Mouse (Mus musculus) olfactory bulb, adult 2 months (tissue): ENCODE results near the gene 9030612E09Rik. TPM values are rescaled to one million over a fixed set of nuclear protein-coding genes. Genes with fewer than 3 reads are reported as not detected.
A peak's percentile ranks its signal among the peaks of the same experiment; 100 is the strongest.

Experiments used
- H3K27ac ChIP-seq: fragments of 200-500 bp; 2 replicates; pipeline ENCODE4 v1.5.1; 2012; ENCODE audit warnings: low read depth, low read length; ENCODE audit not compliant: insufficient read depth
- H3K4me1 ChIP-seq: fragments of 200-500 bp; 2 replicates; pipeline ENCODE4 v1.6.1; 2012; ENCODE audit warnings: low read length; ENCODE audit not compliant: control insufficient read depth, insufficient read depth
- H3K4me3 ChIP-seq: fragments of 200-500 bp; 2 replicates; pipeline ENCODE4 v1.5.1; 2012; ENCODE audit warnings: mild to moderate bottlenecking, low read depth, low read length, moderate library complexity; ENCODE audit not compliant: insufficient read depth
- CTCF ChIP-seq: fragments of 200-500 bp; IDR thresholded peaks from 2 replicates; pipeline ENCODE4 v1.5.1; 2012; ENCODE audit warnings: low read depth, mild to moderate bottlenecking, low read length, moderate library complexity; ENCODE audit not compliant: insufficient read depth
- POLR2A ChIP-seq: fragments of 200-500 bp; IDR thresholded peaks from 2 replicates; pipeline ENCODE4 v1.6.1; 2012; ENCODE audit warnings: mild to moderate bottlenecking, low read depth, low read length, moderate library complexity; ENCODE audit not compliant: insufficient read depth
- WGBS: fragments of 180-500 bp; shearing (Covaris S2); methylation state at CpG from one replicate; pipeline ENCODE4 v1.1.7; 2018; 5-methylcytosine and 5-hydroxymethylcytosine counted together
- polyA plus RNA-seq: library from polyadenylated mRNA; stranded (reverse); fragments of >200 nt; gene quantifications from 2 replicates; pipeline ENCODE4 v1.2.4, GENCODE M21; 2012; ENCODE audit warnings: low replicate concordance; ENCODE audit not compliant: missing spikeins, insufficient read depth, insufficient read length

9030612E09Rik gene
- polyA plus RNA-seq, 1 experiment = not detected

DNA sequence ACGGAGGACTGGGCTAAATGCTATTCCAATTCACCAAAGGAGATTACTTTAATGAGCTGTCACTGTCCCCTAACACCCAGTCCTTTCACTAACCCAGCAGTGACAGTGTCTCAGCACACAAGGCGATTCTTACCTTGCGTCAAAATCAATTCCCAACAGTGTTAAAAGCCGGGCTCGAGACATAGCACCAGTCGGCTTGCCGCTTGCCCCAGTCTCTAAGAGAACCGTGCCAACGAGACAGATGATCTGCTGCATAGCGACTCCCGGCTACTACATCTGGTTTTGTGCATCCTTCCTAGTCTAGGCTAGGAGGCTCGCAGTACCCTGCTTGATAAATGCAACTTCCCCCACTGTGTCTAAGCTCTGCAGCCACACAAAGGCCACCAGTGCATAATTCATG is 12.2 kb upstream of the 9030612E09Rik start:
- WGBS = 76% methylated on average over 12 of the region's 12 CpGs
- H3K4me3 ChIP-seq = no peak overlapping the region
- TF ChIP-seq CTCF = no peak
- no peak for TF ChIP-seq POLR2A
- no peak overlapping the region for H3K27ac ChIP-seq
- H3K4me1 ChIP-seq = peaks cover 3% of the 10 kb centered on the region

DNA sequence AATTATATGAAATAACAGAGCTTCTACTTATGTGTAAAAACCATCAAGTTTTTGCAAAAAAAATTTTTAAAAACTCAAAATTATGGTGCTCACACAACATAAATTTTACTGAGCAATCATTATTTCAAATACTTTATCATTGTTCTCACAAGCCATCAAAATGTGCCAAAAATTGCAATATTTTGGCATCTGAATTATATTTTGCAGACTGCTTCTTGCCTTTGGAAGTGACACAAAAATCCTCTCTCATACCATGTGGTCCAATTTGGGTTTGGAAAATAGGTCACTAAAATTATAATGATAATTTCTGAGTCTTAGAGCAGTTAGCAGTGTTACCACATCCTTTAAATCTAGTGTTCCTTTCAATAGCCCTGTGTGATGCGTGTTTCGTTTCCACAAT is 10.1 kb upstream of the 9030612E09Rik start:
- Histone ChIP-seq H3K4me3 (no peak overlapping the region), H3K4me1 (peaks cover 2% of the 10 kb centered on the region; the same call in 1 of the 2 replicates), H3K27ac (no peak overlapping the region)
- no peak for TF ChIP-seq POLR2A
- no peak for TF ChIP-seq CTCF
- 91% methylated on average over 2 of the region's 2 CpGs for WGBS

DNA sequence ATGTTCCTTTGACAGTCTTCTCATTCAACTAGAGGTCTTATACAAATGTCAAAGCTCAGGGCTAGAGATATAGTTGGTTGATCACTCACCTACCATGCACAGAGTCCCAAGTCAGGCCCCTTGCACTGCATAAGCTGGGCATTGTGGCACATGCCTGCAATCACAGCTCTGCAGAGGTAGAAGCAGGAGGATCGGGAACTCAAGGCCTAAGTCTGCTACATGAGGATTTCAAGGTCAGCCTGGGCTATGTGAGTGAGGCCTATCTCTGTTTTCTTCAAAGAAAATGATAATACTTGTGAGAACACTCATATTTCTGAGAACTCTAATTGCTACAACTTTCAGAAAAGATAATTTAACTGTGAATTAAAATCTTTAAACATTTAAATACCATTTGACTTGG is 8.4 kb upstream of the 9030612E09Rik start:
- H3K4me1 ChIP-seq = peaks cover 4% of the 10 kb centered on the region; the same call in 1 of the 2 replicates
- no peak overlapping the region for H3K4me3 ChIP-seq
- no peak overlapping the region for H3K27ac ChIP-seq
- WGBS = 98% methylated on average over 1 of the region's 1 CpGs
- TF ChIP-seq POLR2A = no peak
- TF ChIP-seq CTCF = no peak

DNA sequence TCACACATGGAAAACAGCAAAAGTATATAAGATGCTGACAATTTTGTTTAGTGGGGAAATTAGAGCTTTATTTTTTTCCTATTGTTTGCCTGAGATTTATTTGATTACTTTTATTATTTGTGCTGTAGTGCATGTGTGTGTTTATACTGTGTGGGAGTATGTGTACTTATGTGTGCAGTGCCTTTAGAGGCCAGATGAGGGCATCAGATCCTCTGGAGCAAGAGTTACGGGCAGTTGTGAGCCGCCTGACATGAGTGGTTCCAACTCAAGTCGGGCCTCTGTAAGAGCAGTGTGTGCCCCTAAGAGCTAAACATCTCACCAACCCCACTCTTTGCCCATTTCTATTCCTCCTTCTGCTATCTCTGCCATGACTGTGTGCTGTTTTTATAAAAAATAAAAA is 7.7 kb upstream of the 9030612E09Rik start:
- Histone ChIP-seq H3K27ac (no peak overlapping the region), H3K4me1 (peaks cover 4% of the 10 kb centered on the region; the same call in 1 of the 2 replicates), H3K4me3 (no peak overlapping the region)
- TF ChIP-seq CTCF (no peak), POLR2A (no peak)
- 98% methylated on average over 3 of the region's 3 CpGs for WGBS

DNA sequence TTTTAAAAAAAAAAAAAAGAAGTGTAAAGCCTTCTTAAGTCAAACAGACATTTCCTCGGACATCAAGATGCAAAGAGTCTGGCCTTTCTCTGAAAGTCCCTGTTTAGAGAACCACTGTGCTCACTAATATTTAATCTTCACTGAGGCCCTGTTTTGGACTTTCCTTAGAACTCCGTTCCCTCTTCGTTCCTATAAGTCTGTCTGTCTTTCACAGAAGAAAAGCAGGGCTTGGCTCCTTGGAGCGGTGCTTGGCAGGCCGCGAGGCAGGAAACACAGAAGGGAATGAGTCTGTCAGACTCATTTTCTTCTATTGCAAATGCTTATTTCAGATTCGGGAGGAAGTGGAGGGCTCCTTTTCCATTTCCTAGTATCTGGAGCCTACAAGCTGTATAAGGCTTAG is 5.7 kb upstream of the 9030612E09Rik start:
- Histone ChIP-seq H3K4me3 (no peak overlapping the region), H3K27ac (no peak overlapping the region), H3K4me1 (peaks cover 4% of the 10 kb centered on the region; the same call in 1 of the 2 replicates)
- TF ChIP-seq POLR2A (no peak), CTCF (no peak)
- WGBS = 55% methylated on average over 7 of the region's 7 CpGs

DNA sequence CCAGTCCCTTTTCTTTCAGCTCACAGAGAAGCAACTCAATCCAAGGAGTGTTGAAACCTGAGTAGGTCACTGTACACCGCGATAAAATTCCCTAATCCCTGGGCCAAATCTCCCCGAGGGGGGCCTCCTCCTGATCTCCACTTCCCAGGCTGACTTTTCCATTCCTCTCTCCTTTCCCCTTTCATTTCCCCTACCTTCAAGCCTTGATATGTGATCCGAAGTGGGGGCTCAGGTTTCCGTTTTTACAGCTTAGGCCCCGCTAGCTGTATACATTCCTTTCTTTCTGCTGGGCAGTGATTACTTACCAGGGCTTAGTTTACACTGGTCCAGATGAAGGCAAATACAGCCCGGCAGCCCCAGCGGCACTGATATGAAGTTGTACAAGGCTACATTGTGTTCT is 3.4 kb upstream of the 9030612E09Rik start:
- Histone ChIP-seq H3K27ac (no peak overlapping the region), H3K4me3 (peak overlapping the region; percentile 39), H3K4me1 (peaks cover 8% of the 10 kb centered on the region; the same call in 1 of the 2 replicates)
- 34% methylated on average over 8 of the region's 8 CpGs for WGBS
- TF ChIP-seq POLR2A (no peak), CTCF (no peak)

DNA sequence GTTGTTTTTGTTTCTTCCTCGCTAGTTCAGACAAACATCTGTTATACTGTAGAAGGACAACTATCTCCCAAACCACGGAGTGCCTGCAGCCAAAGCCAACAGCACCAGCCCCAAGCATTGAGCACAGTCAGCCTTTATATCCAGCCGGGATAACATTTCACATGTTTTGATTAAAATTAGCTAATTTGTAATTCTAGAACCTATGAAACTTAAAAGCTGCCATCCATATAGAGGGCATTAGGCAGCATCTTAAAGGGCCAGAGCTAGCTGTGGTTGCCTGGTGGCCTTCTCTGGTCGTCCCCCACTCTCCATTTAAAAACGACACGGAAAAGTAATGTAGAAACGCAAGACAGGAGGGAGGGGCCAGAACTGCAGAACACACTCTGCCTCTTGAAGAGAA is 2.4 kb upstream of the 9030612E09Rik start:
- no peak overlapping the region for H3K27ac ChIP-seq
- WGBS = 4% methylated on average over 7 of the region's 7 CpGs
- TF ChIP-seq CTCF = no peak
- TF ChIP-seq POLR2A = no peak
- H3K4me3 ChIP-seq = peak overlapping the region; percentile 27
- peaks cover 8% of the 10 kb centered on the region; the same call in 1 of the 2 replicates for H3K4me1 ChIP-seq

DNA sequence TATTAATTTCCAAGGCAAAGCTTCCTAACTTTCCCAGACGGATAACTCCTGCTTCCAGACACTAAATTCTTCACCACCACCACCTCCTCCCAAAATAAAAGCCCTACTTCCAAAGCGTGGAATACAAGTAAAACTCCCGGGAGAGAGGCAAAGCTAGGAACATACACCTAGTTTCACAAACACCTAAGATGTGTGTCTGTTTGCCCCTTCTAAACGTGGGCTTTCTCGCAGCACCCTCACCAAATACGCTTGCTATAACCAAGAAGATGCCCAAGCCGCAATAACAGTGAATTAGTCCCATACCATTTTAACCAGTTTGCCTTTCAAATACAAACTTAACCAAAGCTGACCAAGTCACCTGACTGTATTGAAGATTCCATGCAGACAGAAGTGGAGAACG is 1.9 kb upstream of the 9030612E09Rik start:
- 2% methylated on average over 8 of the region's 8 CpGs for WGBS
- peak overlapping the region; percentile 27; the same call in 1 of the 2 replicates for H3K4me3 ChIP-seq
- no peak overlapping the region for H3K27ac ChIP-seq
- no peak for TF ChIP-seq POLR2A
- TF ChIP-seq CTCF = no peak
- H3K4me1 ChIP-seq = peaks cover 8% of the 10 kb centered on the region; the same call in 1 of the 2 replicates

DNA sequence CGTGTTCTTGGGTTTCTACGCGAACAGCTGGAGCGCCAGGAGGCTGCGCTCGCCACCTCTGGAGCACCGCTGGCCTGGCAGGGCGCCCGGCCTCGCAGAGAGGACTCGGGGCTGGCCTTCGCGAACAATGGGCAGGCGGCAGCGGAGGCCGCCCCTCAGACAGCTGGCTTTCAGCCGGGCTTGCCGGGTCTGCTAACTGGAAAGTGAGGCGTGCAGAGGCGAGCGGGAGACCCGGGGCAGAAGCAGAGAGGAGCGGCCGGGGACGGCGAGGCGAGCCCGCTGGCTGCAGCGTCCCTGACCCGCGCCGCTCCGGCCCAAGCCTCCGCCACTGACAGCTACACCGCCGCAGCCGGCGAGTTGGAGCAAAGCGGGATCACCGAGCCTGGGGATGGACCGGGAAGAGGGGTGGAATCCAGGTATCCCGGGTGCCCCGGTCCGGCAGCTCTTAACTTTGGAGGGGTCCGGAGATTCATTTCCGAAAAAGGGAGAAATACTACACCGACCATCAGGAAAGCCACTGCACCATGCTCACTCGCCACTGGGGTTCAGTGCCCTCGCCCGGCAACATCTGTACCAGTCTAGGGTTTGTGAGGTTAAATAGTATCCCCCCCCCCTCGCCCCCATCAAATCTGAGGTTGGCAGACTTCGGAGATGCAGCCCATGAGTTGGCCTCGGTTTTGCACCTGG is 1.2 kb upstream of the 9030612E09Rik start:
- peak overlapping the region; percentile 9 for H3K27ac ChIP-seq
- H3K4me3 ChIP-seq = peak overlapping the region; percentile 96
- TF ChIP-seq POLR2A (no peak), CTCF (no peak)
- under 1% methylated on average over 53 of the region's 53 CpGs for WGBS
- H3K4me1 ChIP-seq = peaks cover 8% of the 10 kb centered on the region; the same call in 1 of the 2 replicates

DNA sequence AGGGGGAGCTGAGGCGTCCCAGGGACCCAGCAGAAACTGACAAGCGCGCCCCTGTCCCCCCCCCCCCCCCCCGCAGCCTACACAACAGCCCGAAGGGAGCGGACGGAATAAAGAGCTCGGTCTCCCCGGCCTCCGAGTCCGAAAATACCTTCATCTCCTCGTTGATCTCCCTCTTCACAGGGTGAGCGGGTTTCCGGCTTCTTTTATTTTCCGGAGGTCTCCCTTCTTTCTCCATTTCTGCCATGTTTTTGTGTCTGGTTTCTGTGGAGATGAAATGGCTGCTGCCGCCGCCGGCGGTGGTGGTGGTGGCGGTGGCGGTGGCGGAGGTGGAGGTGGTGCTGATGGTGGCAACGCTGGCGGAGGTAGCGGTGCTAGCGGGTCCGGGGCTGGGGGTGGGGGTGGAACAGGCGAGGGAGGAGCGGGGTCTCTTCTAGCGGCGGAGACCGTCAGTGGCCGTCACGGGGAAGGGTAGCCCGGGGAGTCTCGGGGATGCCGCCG is 627 bp upstream of the 9030612E09Rik start:
- H3K4me3 ChIP-seq = peak overlapping the region; percentile 96
- TF ChIP-seq CTCF = no peak
- TF ChIP-seq POLR2A = no peak
- H3K27ac ChIP-seq = peak overlapping the region; percentile 9
- under 1% methylated on average over 34 of the region's 38 CpGs for WGBS
- H3K4me1 ChIP-seq = peaks cover 7% of the 10 kb centered on the region; the same call in 1 of the 2 replicates
